Mouse (Mus musculus) liver, embryonic 15.5 days (tissue): ENCODE data around the gene Rps11. TPM values are rescaled to one million over a fixed set of nuclear protein-coding genes. Genes with fewer than 3 reads are reported as not detected.
A peak's percentile ranks its signal among the peaks of the same experiment; 100 is the strongest.
"Not testable (repeated sequence)": the region's sequence is repeated elsewhere in the genome, so short reads cannot be mapped to it uniquely, and the experiment has no call there.

Experiments
- ATAC-seq: fragments of 200-750 bp; cut with Nextera tagmentation; 2 replicates; pipeline ENCODE4 v1.8.0; 2017; ENCODE audit warnings: moderate number of reproducible peaks, mild to moderate bottlenecking, moderate library complexity; ENCODE audit not compliant: insufficient read depth
- H3K27ac ChIP-seq: fragments of 300-500 bp; sonication (generic); replicated peaks from 2 replicates; pipeline ENCODE4 v1.5.1; 2015; ENCODE audit warnings: mild to moderate bottlenecking, inconsistent platforms
- H3K27me3 ChIP-seq: fragments of 300-500 bp; sonication (generic); 2 replicates; pipeline ENCODE4 v1.6.1; 2015; ENCODE audit warnings: mild to moderate bottlenecking, inconsistent platforms
- H3K36me3 ChIP-seq: fragments of 300-500 bp; sonication (generic); replicated peaks from 2 replicates; pipeline ENCODE4 v1.6.1; 2015; ENCODE audit warnings: moderate library complexity, mild to moderate bottlenecking, inconsistent platforms
- H3K4me1 ChIP-seq: fragments of 300-500 bp; sonication (generic); replicated peaks from 2 replicates; pipeline ENCODE4 v1.6.1; 2015; ENCODE audit warnings: inconsistent platforms
- H3K4me2 ChIP-seq: fragments of 300-500 bp; sonication (generic); 2 replicates; pipeline ENCODE4 v1.6.1; 2015; ENCODE audit warnings: moderate library complexity, mild to moderate bottlenecking, inconsistent platforms
- H3K4me3 ChIP-seq: fragments of 300-500 bp; sonication (generic); replicated peaks from 2 replicates; pipeline ENCODE4 v1.5.1; 2015; ENCODE audit warnings: mild to moderate bottlenecking, inconsistent platforms
- H3K9ac ChIP-seq: fragments of 300-500 bp; sonication (generic); 2 replicates; pipeline ENCODE4 v1.6.1; 2015; ENCODE audit warnings: moderate library complexity, mild to moderate bottlenecking, inconsistent platforms
- H3K9me3 ChIP-seq: fragments of 300-500 bp; sonication (generic); replicated peaks from 2 replicates; pipeline ENCODE4 v1.6.1; 2016; ENCODE audit warnings: inconsistent platforms
- WGBS: fragments of 180-500 bp; shearing (Covaris S2); methylation state at CpG from one replicate; pipeline ENCODE4 v1.1.7; 2015; ENCODE audit warnings: mixed read lengths; ENCODE audit not compliant: insufficient replicate concordance; 5-methylcytosine and 5-hydroxymethylcytosine counted together
- polyA plus RNA-seq: library from polyadenylated mRNA; unstranded; fragments of >200 nt; fragmentation: Nextera tagmentation; extraction: Ambion mirVana; gene quantifications from 2 replicates; pipeline ENCODE4 v1.2.1, GENCODE M21; 2015

Gene Rps11
- polyA plus RNA-seq, 1 experiment from 2014 or later = 768 TPM

- peaks cover 33% of the 10 kb centered on the region for H3K36me3 ChIP-seq
- H3K4me1 ChIP-seq = peaks cover 57% of the 10 kb centered on the region
- H3K4me3 ChIP-seq = peak overlapping the region; percentile 89
- ATAC-seq = no peak
- H3K27ac ChIP-seq = peak overlapping the region; percentile 91
- H3K9me3 ChIP-seq = no peaks in the 10 kb centered on the region
- peak overlapping the region; percentile 74; the same call in 1 of the 2 replicates for H3K9ac ChIP-seq
- H3K4me2 ChIP-seq = peak overlapping the region; percentile 94
- H3K27me3 ChIP-seq = no peaks in the 10 kb centered on the region
- WGBS = 44% methylated on average over 15 of the region's 15 CpGs
Measured at GRCm38 (mm10) chr7:45129776-45130512, 5.7 kb upstream of the Rps11 start.

DNA sequence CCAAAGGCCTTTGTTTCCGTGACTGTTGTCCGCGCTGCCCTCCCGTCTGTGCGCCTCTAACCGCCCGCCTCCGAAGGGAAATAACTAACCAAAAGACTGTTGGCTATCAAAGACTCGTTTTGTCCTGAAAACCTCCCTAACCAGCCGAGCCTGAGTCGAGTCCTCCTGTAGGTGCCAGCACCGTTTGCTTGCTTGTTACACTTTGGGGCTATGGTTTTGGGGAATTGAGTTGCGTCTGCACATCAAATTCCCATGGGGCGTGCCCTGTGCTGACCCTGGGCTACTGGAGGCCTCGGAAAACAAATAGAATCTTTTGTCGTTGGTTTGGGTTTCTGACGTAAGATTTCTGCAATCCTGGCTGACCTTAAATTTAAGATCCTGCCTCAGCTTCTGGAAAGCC, 5.1 kb upstream of the Rps11 start:
- peak overlapping the region; percentile 74 for H3K9ac ChIP-seq
- peak overlapping the region; percentile 94 for H3K4me2 ChIP-seq
- peak overlapping the region; percentile 91 for H3K27ac ChIP-seq
- H3K9me3 ChIP-seq = no peaks in the 10 kb centered on the region
- peak; percentile 3 for ATAC-seq
- H3K4me1 ChIP-seq = peaks cover 57% of the 10 kb centered on the region
- WGBS = under 1% methylated on average over 17 of the region's 17 CpGs
- no peaks in the 10 kb centered on the region for H3K27me3 ChIP-seq
- peak overlapping the region; percentile 89 for H3K4me3 ChIP-seq
- peaks cover 35% of the 10 kb centered on the region for H3K36me3 ChIP-seq

DNA sequence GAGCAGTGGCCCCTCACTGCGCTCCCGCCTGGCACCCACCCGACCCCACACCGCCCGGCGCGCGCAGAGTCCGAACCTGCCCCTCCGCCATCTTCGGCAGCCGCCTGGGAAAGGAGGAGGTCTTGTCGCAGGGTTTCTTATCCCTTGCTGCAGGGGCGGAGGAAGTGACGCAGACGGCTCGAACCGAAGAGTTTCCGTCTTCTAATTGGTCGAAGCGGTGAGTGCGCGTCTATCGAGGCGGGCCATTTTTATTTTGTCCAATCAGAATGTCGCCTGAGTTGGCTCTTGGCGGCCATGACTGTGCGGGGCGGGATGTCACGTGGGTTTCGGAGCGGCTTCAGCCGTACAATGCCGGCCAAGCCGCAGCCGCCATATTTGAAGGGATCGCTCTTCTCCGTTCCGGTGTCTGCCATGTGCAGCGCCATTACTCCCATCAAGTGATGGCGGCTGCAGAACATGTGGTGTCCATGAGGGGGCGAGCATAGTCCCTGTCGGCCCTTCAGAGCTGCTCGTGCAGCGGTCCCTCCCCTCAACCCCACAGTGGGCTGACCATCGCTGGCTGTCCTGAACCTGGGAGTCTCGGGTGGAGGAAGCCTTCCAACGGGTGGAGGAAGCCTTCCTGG, 4.5 kb upstream of the Rps11 start, which contains the start of gene Rpl13a:
Rpl13a (minus strand) TSS at position 138 of the 623 bp plus-strand sequence.
- peak within 1 kb of the TSS; percentile 94 for H3K4me2 ChIP-seq
- peak within 1 kb of the TSS; percentile 91 for H3K27ac ChIP-seq
- WGBS = under 1% methylated on average over 47 of the region's 48 CpGs
- H3K9me3 ChIP-seq = no peaks in the 10 kb centered on the region
- H3K36me3 ChIP-seq = peaks cover 35% of the 10 kb centered on the region
- H3K9ac ChIP-seq = peak within 1 kb of the TSS; percentile 92
- no peaks in the 10 kb centered on the region for H3K27me3 ChIP-seq
- H3K4me1 ChIP-seq = peaks cover 51% of the 10 kb centered on the region
- H3K4me3 ChIP-seq = peak within 1 kb of the TSS; percentile 89
- peak; percentile 82 for ATAC-seq

GRCm38 (mm10) chr7:45127700-45128224, 3.5 kb upstream of the Rps11 start:
- no peaks in the 10 kb centered on the region for H3K27me3 ChIP-seq
- H3K9me3 ChIP-seq = no peaks in the 10 kb centered on the region
- H3K4me1 ChIP-seq = peaks cover 59% of the 10 kb centered on the region
- no peak for ATAC-seq
- H3K36me3 ChIP-seq = peaks cover 35% of the 10 kb centered on the region
- 0% methylated on average over 6 of the region's 6 CpGs for WGBS
- H3K27ac ChIP-seq = peak overlapping the region; percentile 87
- peak overlapping the region; percentile 92 for H3K9ac ChIP-seq
- peak overlapping the region; percentile 88 for H3K4me2 ChIP-seq
- peak overlapping the region; percentile 89 for H3K4me3 ChIP-seq

GRCm38 (mm10) chr7:45126844-45127699, 2.8 kb upstream of the Rps11 start:
- H3K4me2 ChIP-seq = peak overlapping the region; percentile 88
- H3K4me1 ChIP-seq = peaks cover 66% of the 10 kb centered on the region
- peak overlapping the region; percentile 92 for H3K9ac ChIP-seq
- H3K9me3 ChIP-seq = no peaks in the 10 kb centered on the region
- no peaks in the 10 kb centered on the region for H3K27me3 ChIP-seq
- peak overlapping the region; percentile 89 for H3K4me3 ChIP-seq
- peaks cover 42% of the 10 kb centered on the region for H3K36me3 ChIP-seq
- ATAC-seq = no peak
- H3K27ac ChIP-seq = peak overlapping the region; percentile 87
- WGBS = 9% methylated on average over 21 of the region's 21 CpGs

DNA sequence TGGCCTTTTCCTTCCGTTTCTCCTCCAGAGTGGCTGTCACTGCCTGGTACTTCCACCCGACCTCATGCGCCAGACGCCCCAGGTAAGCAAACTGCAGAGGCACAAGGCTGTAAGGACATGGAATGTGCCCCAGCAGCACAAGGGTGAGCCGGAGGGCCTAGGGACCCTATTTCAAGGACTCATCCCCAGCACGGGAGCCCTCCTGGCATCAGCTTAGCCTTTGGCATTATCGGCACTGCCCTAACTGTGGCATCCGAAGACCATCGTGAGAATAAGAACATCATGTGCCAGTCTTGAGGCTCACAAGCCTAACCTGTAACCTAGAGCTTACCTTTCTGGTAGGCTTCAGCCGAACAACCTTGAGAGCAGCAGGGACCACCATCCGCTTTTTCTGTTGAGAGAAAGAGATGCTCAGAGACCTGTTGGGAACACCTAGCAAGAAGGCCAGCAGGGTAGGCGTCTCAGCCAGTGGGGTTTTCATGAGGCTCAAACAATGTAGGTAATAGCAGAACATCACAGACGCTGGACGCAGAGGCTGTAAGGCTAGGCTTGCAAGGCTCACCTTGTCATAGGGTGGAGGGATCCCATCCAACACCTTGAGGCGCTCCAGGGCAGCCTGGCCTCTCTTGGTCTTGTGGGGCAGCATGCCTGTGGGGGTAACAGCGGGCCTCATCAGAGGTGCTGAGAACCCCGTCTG, 2.1 kb upstream of the Rps11 start:
- 50% methylated on average over 17 of the region's 17 CpGs for WGBS
- H3K36me3 ChIP-seq = peaks cover 49% of the 10 kb centered on the region
- H3K27me3 ChIP-seq = no peaks in the 10 kb centered on the region
- no peaks in the 10 kb centered on the region for H3K9me3 ChIP-seq
- ATAC-seq = no peak
- peaks cover 74% of the 10 kb centered on the region for H3K4me1 ChIP-seq
- peak overlapping the region; percentile 88 for H3K4me2 ChIP-seq
- H3K27ac ChIP-seq = peak overlapping the region; percentile 87
- H3K4me3 ChIP-seq = peak overlapping the region; percentile 89
- H3K9ac ChIP-seq = peak overlapping the region; percentile 92

DNA sequence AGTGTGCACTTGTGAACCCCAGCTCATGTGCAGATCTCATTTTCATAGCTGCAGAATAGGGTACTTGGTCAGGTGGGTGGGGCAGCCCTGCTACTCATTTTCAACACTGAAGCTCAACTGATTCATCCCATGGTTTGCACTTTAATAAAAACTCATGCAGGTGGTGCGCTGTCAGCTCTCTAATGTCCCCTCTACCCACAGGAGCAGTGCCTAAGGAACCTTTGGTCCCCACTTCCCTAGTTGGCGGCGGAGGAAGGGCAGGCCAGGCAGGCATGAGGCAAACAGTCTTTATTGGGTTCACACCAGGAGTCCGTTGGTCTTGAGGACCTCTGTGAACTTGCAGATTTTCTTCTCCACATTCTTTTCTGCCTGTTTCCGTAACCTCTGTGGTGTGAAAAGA, 1.4 kb upstream of the Rps11 start:
- Histone ChIP-seq H3K27ac (peak overlapping the region; percentile 87), H3K4me1 (peaks cover 80% of the 10 kb centered on the region), H3K4me3 (peak overlapping the region; percentile 89; the same call in 1 of the 2 replicates), H3K36me3 (peaks cover 56% of the 10 kb centered on the region), H3K4me2 (peak overlapping the region; percentile 88)
- H3K27me3 ChIP-seq, H3K9me3 ChIP-seq, ATAC-seq, H3K9ac ChIP-seq: not testable (repeated sequence)
- WGBS = 57% methylated on average over 5 of the region's 5 CpGs

DNA sequence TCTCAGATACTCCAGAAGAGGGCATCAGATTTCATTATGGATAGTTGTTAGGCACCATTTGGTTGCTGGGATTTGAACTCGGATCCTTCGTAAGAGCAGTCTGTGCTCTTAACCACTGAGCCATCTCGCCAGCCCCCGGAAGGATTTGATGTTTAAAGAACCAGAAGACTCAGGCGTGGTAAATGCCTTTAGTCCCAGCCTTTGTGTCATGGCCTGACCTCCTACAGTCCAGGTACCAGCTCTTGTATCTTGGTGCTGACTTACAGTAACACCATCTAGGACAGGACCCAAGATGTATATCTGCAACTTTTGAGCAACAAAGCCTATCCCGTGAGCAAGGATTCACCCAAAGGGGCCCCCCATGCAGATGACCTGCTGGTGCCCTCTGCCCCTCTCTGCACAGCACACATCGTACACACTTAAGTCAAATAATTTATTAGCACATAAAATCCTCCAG, 933 bp upstream of the Rps11 start:
- H3K36me3 ChIP-seq = peaks cover 61% of the 10 kb centered on the region

DNA sequence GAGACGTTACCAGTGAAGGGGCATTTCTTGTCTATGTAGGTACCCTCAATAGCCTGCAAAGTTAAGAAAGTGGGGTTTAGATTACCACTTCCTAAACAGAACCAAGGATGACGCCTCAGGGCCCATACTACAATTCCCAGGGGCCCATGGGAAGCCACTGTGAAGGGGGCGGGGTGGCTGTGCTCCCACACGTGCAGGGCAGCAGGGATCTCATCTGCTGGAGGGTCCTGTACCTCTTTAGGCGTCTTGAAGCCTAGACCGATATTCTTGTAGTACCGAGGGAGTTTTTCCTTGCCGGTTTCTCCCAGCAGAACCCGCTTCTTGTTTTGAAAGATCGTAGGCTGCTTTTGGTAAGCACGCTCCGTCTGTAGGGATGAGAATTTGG, 1.1 kb downstream of the Rps11 start:
- Histone ChIP-seq H3K9me3 (no peaks in the 10 kb centered on the region), H3K36me3 (peaks cover 74% of the 10 kb centered on the region), H3K27ac (peak overlapping the region; percentile 82), H3K9ac (peak overlapping the region; percentile 87), H3K27me3 (no peaks in the 10 kb centered on the region), H3K4me2 (peak overlapping the region; percentile 88), H3K4me3 (peak overlapping the region; percentile 83), H3K4me1 (peaks cover 84% of the 10 kb centered on the region)
- WGBS = 9% methylated on average over 12 of the region's 12 CpGs
- no peak for ATAC-seq

More for the DNA sequence above, 933 bp upstream of the Rps11 start:
- peak overlapping the region; percentile 87 for H3K27ac ChIP-seq
- ATAC-seq = no peak
- 0 out of 2 replicates have a peak overlapping the region, but pooled peaks have one; percentile 83 for H3K4me3 ChIP-seq
- peak overlapping the region; percentile 88 for H3K4me2 ChIP-seq
- H3K4me1 ChIP-seq = peaks cover 81% of the 10 kb centered on the region
- WGBS = 19% methylated on average over 7 of the region's 7 CpGs
- H3K27me3 ChIP-seq = no peaks in the 10 kb centered on the region
- H3K9me3 ChIP-seq = no peaks in the 10 kb centered on the region
- no peak overlapping the region for H3K9ac ChIP-seq

DNA sequence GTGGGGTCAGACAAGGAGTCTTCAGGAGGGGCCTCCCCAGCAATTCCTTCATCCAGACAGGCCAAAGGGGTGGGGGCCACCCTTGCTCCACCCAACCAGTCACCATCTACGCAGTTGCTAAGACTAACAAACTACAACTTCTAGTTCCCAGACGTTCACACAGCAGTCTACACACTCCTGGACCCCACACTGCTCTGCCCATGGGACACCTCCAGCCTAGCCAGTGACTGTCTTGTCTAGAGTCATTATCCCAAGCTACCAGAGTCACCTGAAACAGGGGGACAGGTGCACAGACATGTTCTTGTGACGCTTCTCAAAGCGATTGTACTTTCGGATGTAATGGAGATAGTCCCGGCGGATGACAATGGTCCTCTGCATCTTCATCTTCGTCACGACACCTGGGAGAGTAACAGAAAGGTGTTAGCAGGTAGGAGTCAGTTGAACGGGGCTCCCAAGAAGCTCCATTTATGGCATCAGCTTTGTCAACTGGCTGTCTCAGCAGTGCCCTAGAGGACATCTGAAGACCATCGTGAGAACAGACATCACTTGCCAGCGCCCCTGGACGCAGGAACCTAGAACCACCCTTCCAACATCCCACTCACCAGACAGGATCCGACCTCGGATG, 1.6 kb downstream of the Rps11 start:
- H3K9me3 ChIP-seq = no peaks in the 10 kb centered on the region
- 64% methylated on average over 15 of the region's 15 CpGs for WGBS

More for the DNA sequence above, 1.6 kb downstream of the Rps11 start:
- H3K9ac ChIP-seq = peak overlapping the region; percentile 87
- ATAC-seq = no peak
- peak overlapping the region; percentile 83 for H3K4me3 ChIP-seq
- H3K27me3 ChIP-seq = no peaks in the 10 kb centered on the region
- H3K36me3 ChIP-seq = peaks cover 74% of the 10 kb centered on the region
- H3K4me2 ChIP-seq = peak overlapping the region; percentile 88
- H3K4me1 ChIP-seq = peaks cover 84% of the 10 kb centered on the region
- peak overlapping the region; percentile 82 for H3K27ac ChIP-seq
